Mouse (Mus musculus) kidney, embryonic 14.5 days (tissue): ENCODE measurements at regions not wholly inside any gene's neighbourhood (a gene's known extent, or its start where the extent isn't known, plus 50 kb on each side); places are given as distances from the start of the nearest gene placed in this dataset.
"Not testable (repeated sequence)": the region's sequence is repeated elsewhere in the genome, so short reads cannot be mapped to it uniquely, and the experiment has no call there.

ENCODE experiments used
- ATAC-seq: fragments of 200-750 bp; cut with Nextera tagmentation; 2 replicates; pipeline ENCODE4 v1.8.0; 2017; ENCODE audit warnings: moderate number of reproducible peaks, mild to moderate bottlenecking, moderate TSS enrichment, moderate library complexity; ENCODE audit not compliant: low FRiP score, low TSS enrichment
- H3K27ac ChIP-seq: fragments of 300-500 bp; sonication (generic); 2 replicates; pipeline ENCODE4 v1.5.1; 2014; ENCODE audit warnings: low read depth, mild to moderate bottlenecking, low read length, moderate library complexity, mixed read lengths
- H3K27me3 ChIP-seq: fragments of 300-500 bp; sonication (generic); 2 replicates; pipeline ENCODE4 v1.6.1; 2014; ENCODE audit warnings: mild to moderate bottlenecking, low read length; ENCODE audit not compliant: control insufficient read depth, insufficient read depth
- H3K36me3 ChIP-seq: fragments of 300-500 bp; sonication (generic); 2 replicates; pipeline ENCODE4 v1.6.1; 2014; ENCODE audit warnings: low read length, mixed read lengths; ENCODE audit not compliant: control insufficient read depth, insufficient read depth
- H3K4me1 ChIP-seq: fragments of 300-500 bp; sonication (generic); 2 replicates; pipeline ENCODE4 v1.6.1; 2014; ENCODE audit warnings: low read length, mixed read lengths; ENCODE audit not compliant: control insufficient read depth, insufficient read depth
- H3K4me2 ChIP-seq: fragments of 300-500 bp; sonication (generic); replicated peaks from 2 replicates; pipeline ENCODE4 v1.6.1; 2014; ENCODE audit warnings: low read depth, mild to moderate bottlenecking, low read length
- H3K4me3 ChIP-seq: fragments of 300-500 bp; sonication (generic); 2 replicates; pipeline ENCODE4 v1.5.1; 2014; ENCODE audit warnings: mild to moderate bottlenecking, low read length
- H3K9ac ChIP-seq: fragments of 300-500 bp; sonication (generic); 2 replicates; pipeline ENCODE4 v1.6.1; 2014; ENCODE audit warnings: low read depth, mild to moderate bottlenecking, low read length, moderate library complexity
- H3K9me3 ChIP-seq: fragments of 300-500 bp; sonication (generic); 2 replicates; pipeline ENCODE4 v1.6.1; 2016; ENCODE audit warnings: low read length; ENCODE audit not compliant: control insufficient read depth
- WGBS: fragments of 180-500 bp; shearing (Covaris S2); extraction: QIAGEN DNeasy Blood & Tissue Kit; methylation state at CpG from one replicate; pipeline ENCODE4 v1.1.7; 2014; 5-methylcytosine and 5-hydroxymethylcytosine counted together

DNA sequence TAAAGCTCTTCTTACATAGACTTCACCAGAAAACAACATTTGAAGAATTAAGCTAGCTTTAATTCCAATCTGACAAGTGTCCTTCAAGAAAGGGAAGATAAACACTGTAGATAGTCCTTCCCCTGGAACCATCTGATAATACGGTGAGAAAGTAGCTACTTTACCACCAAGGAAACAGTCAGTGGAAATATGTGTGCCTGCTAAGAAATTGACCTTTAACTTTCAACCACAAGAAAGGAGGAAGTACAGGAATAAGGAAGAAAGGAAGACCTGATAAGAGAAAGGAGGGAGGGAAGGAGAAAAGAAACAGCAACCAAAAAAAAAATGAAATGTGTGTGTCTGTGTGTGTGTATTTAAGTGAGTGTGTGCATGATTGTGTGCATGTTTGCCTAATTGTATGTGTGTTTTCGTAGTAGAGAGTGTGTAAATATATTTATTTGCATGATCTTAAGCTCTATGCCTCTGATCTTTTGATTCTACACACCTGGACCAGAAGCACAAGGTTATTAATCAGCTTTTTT is 831.3 kb downstream of the Pla2g4a start:
- no peak for ATAC-seq
- Histone ChIP-seq H3K9ac (no peak overlapping the region), H3K9me3 (no peaks in the 10 kb centered on the region), H3K27ac (no peak overlapping the region), H3K4me3 (no peak overlapping the region), H3K27me3 (no peaks in the 10 kb centered on the region), H3K36me3 (no peaks in the 10 kb centered on the region), H3K4me1 (no peaks in the 10 kb centered on the region), H3K4me2 (no peak overlapping the region)
- WGBS, result 76% methylated on average over 2 of the region's 2 CpGs

DNA sequence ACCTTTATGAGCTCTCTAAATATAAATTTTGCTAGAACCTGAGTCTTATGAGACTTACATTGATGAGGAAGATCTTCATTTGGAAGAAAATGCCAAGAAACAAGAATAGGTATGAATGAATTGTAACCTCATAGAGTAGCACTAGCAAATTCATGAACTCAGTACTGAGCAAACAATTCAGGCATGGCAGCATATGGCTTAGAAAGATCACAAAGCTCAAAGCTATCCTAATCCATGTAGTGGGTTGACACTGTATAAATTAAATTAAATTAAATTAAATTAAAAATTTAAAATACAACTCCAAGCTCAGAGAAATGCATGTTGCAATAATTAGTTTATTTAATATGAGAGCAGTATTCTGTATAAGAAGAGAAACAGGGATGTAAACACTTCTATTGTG is 832.0 kb downstream of the Pla2g4a start:
- no peak overlapping the region for H3K9ac ChIP-seq
- no peak for ATAC-seq
- no peaks in the 10 kb centered on the region for H3K27me3 ChIP-seq
- no peaks in the 10 kb centered on the region for H3K4me1 ChIP-seq
- no peak overlapping the region for H3K4me2 ChIP-seq
- H3K36me3 ChIP-seq, result no peaks in the 10 kb centered on the region
- no peak overlapping the region for H3K4me3 ChIP-seq
- H3K27ac ChIP-seq, result no peak overlapping the region
- H3K9me3 ChIP-seq, result no peaks in the 10 kb centered on the region

DNA sequence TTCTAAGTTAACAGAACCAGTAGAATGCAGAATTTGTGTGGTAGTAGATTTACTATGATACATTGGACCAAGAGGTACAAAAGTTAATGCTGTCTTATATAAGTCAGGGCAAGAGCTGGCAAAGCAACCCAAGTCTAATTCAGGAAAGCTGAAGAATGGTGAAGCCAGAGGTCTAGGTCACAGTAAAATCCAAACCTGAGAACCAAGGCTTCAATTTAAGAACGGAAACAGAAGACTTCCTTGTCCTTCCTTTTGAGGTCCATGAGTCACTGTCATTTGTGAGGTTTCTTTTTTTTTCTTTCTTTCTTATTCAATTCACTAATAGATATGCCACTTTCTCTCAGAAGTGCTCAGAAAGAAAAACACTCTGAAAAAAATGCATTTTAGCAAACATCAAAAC is 833.4 kb downstream of the Pla2g4a start:
- Histone ChIP-seq H3K27me3 (no peaks in the 10 kb centered on the region), H3K4me3 (no peak overlapping the region), H3K4me1 (no peaks in the 10 kb centered on the region), H3K27ac (no peak overlapping the region), H3K36me3 (no peaks in the 10 kb centered on the region), H3K4me2 (no peak overlapping the region), H3K9me3 (no peaks in the 10 kb centered on the region), H3K9ac (no peak overlapping the region)
- ATAC-seq, result no peak
- WGBS, result 67% methylated on average over 1 of the region's 1 CpGs

DNA sequence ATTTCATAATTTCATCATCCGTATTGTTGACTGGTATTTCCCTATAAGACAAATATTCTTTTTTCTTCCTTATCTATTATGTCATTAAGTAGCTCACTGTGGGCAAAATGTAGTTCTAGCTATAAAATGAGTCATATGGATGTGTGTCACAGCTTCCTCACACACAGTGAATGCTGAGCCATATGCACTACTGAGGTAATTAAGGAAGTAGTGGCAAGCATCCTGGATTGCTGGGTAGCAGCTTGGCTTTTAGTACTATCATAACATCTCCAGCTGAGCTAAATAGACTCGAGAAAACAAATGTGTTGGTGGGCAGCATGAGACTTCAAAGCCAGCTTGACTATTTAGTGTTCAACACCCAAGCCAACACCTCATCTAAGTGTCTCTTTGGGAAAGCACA is 857.7 kb downstream of the Pla2g4a start:
- no peaks in the 10 kb centered on the region for H3K27me3 ChIP-seq
- 49% methylated on average over 2 of the region's 2 CpGs for WGBS
- no peak for ATAC-seq
- H3K27ac ChIP-seq, result no peak overlapping the region
- no peak overlapping the region for H3K4me2 ChIP-seq
- H3K9ac ChIP-seq, result no peak overlapping the region
- no peak overlapping the region for H3K4me3 ChIP-seq
- no peaks in the 10 kb centered on the region for H3K4me1 ChIP-seq
- no peaks in the 10 kb centered on the region for H3K36me3 ChIP-seq
- no peaks in the 10 kb centered on the region for H3K9me3 ChIP-seq

DNA sequence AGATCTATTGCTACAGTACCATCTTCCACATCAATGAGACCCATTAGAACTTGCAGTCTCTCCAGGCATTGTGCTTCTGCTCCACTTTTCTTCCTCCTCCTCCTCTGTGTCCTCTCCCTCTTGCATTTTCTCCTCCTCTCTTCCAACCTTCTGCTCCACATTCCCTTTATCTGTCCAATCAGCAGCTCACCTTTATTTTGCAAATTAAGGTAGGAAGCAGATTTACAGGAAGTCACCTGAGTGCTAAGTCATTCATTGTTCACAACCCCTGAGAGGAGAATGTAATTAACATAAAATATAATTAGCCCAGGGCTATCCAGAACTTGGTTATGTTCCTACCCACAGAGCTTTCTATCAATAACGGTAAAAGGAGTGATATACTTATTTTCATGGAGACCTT is 863.7 kb downstream of the Pla2g4a start:
- Histone ChIP-seq H3K9me3 (no peaks in the 10 kb centered on the region), H3K4me2 (no peak overlapping the region), H3K9ac (no peak overlapping the region), H3K27me3 (no peaks in the 10 kb centered on the region), H3K4me3 (no peak overlapping the region), H3K27ac (no peak overlapping the region), H3K4me1 (no peaks in the 10 kb centered on the region), H3K36me3 (no peaks in the 10 kb centered on the region)
- WGBS, result 86% methylated on average over 1 of the region's 1 CpGs
- ATAC-seq, result no peak

DNA sequence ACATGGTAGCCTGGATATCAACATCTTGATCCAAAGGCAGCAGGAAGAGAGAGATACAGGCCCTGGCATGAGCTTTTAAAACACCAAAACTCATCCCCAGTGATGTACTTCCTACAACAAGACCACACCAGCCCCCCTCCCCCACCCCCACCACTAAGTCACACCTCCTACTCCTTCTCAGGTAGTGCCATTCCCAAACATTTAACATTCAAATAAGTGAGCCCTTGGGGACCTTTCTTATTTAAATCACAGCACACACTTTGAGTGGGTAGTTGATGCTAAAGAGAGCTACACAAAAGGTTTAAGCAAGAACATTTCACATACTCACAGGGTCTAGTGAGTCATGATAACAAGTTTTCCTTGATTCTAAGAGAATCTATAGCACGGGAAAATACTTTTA is 886.4 kb downstream of the Pla2g4a start:
- Histone ChIP-seq H3K27ac (no peak overlapping the region), H3K36me3 (no peaks in the 10 kb centered on the region), H3K27me3 (no peaks in the 10 kb centered on the region), H3K4me2 (no peak overlapping the region), H3K9ac (no peak overlapping the region), H3K4me3 (no peak overlapping the region), H3K4me1 (no peaks in the 10 kb centered on the region), H3K9me3 (no peaks in the 10 kb centered on the region)
- ATAC-seq, result no peak
- 85% methylated on average over 1 of the region's 1 CpGs for WGBS

DNA sequence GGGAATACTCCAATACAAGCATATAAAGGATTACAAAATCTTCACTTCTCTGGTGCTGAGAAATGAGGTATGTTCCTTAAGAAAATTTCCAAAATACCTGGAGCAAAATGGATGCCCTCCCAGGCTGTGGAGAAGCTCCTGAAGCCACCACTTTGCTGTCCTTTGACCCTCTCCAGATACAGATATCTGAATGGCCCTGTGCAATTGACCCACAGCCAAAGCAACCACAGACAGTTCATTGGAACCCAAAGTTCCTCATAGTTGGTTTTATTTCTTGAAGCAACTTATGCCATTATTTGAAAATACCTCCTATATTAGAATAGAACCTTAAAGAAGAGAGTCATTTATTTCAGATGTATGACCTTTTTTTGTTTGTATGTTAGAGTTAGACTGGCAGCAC is 891.5 kb downstream of the Pla2g4a start:
- H3K4me1 ChIP-seq, result no peaks in the 10 kb centered on the region
- ATAC-seq, result no peak
- H3K27ac ChIP-seq, result no peak overlapping the region
- no peaks in the 10 kb centered on the region for H3K27me3 ChIP-seq
- H3K9me3 ChIP-seq, result no peaks in the 10 kb centered on the region
- H3K4me3 ChIP-seq, result no peak overlapping the region
- H3K4me2 ChIP-seq, result no peak overlapping the region
- no peaks in the 10 kb centered on the region for H3K36me3 ChIP-seq
- no peak overlapping the region for H3K9ac ChIP-seq

DNA sequence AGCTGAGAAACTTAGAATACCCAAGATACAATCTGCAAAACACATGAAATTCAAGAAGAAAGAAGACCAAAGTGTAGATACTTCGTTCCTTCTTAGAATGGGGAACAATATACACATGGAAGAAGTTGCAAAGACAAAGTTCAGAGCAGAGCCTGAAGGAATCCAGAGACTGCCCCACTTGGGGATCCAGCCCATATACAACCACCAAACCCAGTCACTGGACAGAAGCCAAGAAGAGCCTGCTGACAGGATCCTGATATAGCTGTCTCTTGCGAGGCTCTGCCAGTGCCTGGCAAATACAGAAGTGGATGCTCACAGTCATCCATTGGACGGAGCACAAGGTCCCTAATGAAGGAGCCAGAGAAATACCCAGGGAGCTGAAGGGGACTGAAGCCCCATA is 898.1 kb downstream of the Pla2g4a start:
- H3K27me3 ChIP-seq, H3K4me2 ChIP-seq, H3K27ac ChIP-seq, H3K9me3 ChIP-seq, ATAC-seq, H3K4me3 ChIP-seq, H3K4me1 ChIP-seq, H3K36me3 ChIP-seq, H3K9ac ChIP-seq: not testable (repeated sequence)
- WGBS, result 79% methylated on average over 3 of the region's 3 CpGs

DNA sequence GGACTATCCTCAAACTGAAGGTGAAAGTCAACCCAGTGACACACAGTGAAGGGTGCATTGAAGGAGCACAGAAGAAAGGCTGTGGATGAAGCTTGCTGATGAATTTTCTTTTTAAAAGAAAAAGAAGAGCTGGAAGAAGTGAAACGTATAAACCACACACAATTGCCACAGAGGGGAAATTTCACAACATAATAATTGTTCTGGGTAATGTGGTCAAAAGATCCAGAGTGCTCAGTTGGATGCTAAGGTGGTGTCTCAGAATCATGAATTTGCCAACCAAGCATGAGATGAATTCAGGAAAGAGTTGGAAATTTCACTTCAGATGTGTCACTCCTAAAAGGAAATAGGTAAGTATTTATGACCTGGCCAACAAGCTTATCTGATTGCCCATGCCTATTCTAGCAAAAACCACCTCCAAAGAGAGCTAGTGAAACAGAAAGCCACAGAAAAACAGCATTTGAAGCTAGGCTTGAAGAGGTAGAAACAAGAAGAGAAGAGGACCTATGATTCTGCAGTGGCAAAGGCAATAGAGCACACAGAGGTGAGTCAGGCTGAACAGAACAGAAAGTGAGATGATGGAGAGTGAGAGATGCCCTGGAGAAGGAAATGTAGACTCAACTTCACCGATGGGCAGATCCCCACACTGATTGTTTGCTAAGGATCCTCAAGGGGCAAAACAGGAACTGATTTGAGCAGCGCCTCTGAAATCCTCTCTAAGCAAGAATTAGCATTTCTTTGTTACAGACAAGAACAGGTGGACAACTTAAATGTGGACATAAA is 922.7 kb downstream of the Pla2g4a start:
- Histone ChIP-seq H3K9ac (no peak overlapping the region), H3K9me3 (no peaks in the 10 kb centered on the region), H3K4me2 (no peak overlapping the region), H3K27ac (no peak overlapping the region), H3K36me3 (no peaks in the 10 kb centered on the region), H3K4me3 (no peak overlapping the region), H3K27me3 (no peaks in the 10 kb centered on the region), H3K4me1 (no peaks in the 10 kb centered on the region)
- ATAC-seq, result no peak
- 78% methylated on average over 3 of the region's 3 CpGs for WGBS
